Mouse (Mus musculus): Measurements from ENCODE around the gene Tnfrsf1b. TPM values are rescaled to one million over a fixed set of nuclear protein-coding genes. Genes with fewer than 3 reads are reported as not detected.

Tnfrsf1b gene
- total RNA-seq (2022), result 1 to 10 TPM; 4.6 to 7.7 (median 5.3) TPM

DNA sequence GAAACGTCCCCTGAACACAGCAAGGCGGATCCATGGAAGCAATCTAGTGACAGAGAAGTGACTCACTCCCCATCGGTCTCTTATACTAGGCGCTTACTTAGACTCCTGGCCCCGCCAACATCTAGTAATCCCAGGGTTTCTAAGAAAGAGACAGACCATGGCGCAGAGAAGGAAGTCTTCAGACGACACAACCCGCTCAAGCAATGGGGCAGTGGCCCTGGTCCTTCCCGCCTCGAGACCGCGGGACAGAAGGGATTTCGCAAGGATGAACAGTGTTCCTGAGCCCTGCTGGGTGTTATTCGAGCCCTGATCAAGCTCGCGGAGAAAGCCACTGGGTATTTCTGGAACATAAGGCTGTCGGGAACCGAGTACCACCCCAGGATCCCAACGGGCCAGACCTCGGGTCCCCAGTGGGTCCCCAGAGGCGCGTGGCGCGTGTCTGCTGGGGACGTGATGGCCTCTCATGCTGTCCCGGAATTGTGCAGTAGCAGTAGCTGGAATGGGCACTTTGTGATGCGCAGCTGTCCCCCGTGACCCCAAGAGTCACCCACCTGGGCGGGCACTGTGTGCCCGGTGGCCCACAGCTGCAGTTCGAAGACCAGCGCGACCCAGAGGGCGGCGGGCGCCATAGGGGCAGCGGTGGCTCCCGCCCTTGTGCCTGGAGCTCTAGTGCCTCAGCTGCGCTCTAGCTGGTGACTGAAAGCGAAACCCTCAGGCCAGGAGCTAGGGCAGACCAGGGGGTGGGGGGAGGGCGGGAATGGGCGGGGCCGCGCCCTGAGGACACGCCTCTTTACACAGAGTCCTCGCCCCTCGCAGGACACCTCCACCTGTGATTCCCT lies at the start of gene Tnfrsf1b:
Gene Tnfrsf1b, minus strand, starts transcription at position 698 of the 839 bp plus-strand sequence.
- DNase-seq (ENCODE audit: low spot score), result peak; percentile 75

DNA sequence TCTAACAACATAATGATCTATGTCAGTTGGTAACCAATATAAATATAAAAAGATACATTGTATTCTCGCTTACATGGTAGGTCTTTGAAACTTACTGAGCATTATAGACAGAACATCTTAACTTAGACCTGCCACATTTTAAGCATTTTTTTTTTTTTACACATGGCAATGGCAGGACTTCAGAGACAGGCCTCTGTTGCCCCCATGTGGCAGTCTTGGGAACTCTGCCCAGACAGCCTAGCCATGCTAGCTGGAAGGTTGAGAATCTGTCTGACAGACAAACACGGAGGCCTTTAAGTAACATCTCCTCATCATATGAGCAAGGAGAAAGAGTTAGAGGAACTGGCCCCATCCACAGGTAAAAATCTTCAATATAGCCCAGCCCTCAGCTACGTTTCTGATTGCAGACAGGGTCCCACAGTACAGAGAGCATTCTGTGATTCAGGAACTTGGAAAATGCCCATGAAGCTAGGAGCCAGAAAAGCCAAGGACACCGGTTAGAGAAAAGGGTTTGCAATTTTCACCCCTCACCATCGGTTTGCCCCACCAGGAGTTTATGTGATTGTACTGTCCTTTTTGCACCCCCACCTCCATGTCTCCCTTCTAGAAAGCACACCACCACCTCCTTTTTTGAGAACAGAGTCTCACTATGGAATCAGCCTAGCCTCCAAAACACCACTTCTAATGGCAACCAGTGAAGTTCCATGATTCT lies 49.1 kb upstream of the Tnfrsf1b start:
- peak; percentile 63 for DNase-seq (ENCODE audit: low spot score)

- DNase-seq (ENCODE audit: low spot score), result no peak
Observed at GRCm38 (mm10) chr4:145294588-145294987, 47.9 kb upstream of the Tnfrsf1b start.

GRCm38 (mm10) chr4:145286369-145287120 lies 39.9 kb upstream of the Tnfrsf1b start:
- DNase-seq (ENCODE audit: low spot score), result peak; percentile 85

GRCm38 (mm10) chr4:145284675-145285074 lies 38.0 kb upstream of the Tnfrsf1b start:
- no peak for DNase-seq (ENCODE audit: low spot score)

- DNase-seq (ENCODE audit: low spot score), result no peak
Observed at GRCm38 (mm10) chr4:145283441-145283840, 36.8 kb upstream of the Tnfrsf1b start.

GRCm38 (mm10) chr4:145280966-145281365 lies 34.3 kb upstream of the Tnfrsf1b start:
- no peak for DNase-seq (ENCODE audit: low spot score)

- DNase-seq (ENCODE audit: low spot score), result peak; percentile 48
Observed at GRCm38 (mm10) chr4:145278724-145279370, 32.2 kb upstream of the Tnfrsf1b start.

DNA sequence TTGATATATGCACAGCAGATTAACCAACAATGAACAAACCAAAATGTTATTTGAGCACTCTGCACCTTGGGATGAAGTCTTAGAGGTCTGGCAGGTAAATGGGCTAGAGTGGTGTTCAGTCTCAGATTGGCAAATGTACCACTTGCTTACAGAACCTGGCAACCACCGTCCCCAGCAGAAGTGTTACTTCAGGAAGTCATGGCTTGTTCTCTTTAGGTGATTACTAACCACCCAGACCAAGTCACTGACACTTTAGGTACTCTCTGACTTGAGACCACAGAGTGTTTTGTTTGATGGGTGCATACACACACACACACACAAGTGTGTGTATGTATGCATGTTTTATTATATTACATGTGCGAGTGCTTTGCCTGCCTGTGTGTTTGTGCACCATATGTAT lies 31.6 kb upstream of the Tnfrsf1b start:
- no peak for DNase-seq (ENCODE audit: low spot score)

DNA sequence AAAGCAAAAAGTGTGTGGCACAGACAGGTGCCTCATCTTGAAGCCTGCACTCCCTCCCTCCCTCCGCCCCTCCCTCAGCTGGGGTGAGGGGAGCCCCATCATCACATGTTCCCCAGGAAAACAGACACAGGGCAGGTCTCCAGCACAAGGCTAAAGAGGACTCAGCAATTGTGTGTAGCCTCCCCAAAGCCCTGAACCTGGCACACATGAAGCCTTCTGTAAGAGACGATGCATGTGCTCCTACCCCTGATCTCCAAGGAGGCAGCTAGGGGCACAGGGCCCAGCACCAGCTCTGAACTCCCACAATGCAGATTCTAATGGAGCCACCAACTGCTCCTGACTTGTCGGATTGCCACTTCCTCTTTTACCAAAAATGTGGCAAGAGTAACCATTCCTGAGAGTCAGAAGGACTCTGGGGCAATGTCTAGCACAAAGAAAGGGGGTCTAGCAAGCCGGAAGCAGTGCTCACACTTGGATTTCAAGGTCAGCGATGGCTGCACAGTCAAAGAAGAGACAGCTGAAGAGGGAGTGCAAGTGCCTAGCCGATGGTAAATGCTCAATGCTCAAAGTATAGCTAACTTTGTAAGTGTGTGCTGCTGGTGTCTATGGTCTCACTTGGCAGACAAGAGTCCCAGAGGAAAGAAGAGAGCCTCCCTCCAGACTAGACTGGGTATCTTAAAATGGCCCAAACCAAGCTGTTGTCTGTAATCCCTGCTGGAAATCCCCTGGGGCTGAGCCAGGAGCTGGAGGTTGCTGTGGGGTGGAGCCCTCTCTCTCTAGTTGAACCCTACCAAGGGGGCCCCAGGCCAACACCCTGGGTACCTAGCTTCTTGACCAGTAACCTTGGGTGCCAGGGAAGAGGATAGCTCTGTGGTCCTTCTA lies 29.9 kb upstream of the Tnfrsf1b start:
- DNase-seq (ENCODE audit: low spot score), result no peak

GRCm38 (mm10) chr4:145274887-145275286 lies 28.2 kb upstream of the Tnfrsf1b start:
- DNase-seq (ENCODE audit: low spot score), result no peak

- no peak for DNase-seq (ENCODE audit: low spot score)
Observed at GRCm38 (mm10) chr4:145273923-145274322, 27.3 kb upstream of the Tnfrsf1b start.

- peak; percentile 65 for DNase-seq (ENCODE audit: low spot score)
Observed at GRCm38 (mm10) chr4:145272763-145273162, 26.1 kb upstream of the Tnfrsf1b start.

GRCm38 (mm10) chr4:145271634-145272033 lies 25.0 kb upstream of the Tnfrsf1b start:
- no peak for DNase-seq (ENCODE audit: low spot score)

DNA sequence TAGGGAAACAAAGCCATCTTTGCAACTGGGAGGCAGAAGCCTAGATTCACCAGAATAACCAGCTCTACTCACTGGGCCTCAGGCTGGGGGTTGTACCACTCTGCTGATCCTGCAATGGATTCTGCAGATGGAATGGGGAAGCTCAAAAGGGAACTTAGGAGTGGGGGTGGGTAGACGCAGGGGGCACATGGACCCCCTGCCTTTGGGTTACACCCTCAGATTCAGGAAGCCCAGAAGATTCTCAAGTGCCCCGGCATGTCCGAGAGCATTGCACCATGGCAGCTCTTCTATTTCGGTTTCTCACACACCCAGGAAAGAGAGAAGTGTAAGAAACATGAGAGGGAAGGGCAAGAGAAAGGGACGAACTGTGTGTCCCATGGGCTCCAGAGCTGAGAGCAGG lies 23.5 kb upstream of the Tnfrsf1b start:
- no peak for DNase-seq (ENCODE audit: low spot score)

DNA sequence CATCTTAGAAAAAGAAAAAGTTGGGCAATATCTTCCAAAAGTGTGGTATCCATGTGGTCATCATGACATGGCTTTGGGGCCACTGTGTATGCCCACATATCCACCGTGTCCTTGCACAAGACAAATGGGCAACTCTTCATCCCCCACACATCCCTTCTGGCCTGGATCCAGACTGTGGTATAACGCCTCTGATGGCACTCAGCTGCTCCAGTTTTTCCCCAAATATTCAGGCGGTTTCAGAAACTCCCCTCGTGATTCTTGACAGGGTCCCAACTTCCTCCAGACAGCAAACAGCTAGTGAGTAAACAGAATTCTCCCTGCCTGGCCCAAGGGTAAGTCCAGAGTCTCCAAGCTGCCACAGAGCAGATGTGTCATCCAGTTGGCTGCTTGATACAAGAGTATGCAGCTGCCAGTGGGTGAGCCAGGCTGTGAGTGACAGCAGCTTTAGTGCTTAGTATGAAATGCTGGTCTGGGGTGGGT lies 21.0 kb upstream of the Tnfrsf1b start:
- no peak for DNase-seq (ENCODE audit: low spot score)

DNA sequence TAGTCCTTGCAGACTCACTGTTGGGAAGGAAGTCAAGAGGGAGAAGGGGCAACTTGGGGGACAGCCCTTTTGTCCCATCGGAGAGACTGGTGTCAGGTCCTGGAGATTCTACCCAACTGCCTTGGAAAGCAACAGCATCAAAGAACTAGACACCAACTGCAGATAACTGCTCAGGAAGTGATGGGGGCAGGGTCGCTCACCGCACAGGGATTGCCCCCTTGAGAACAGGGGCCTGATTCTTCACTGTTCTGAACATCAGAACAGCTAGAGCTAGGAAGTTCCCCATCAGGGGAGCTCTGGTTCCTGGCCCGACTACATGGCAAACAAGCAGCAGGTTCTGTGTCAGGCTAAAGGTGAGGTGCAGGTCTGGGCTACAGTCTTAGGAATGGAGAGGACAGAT lies 19.8 kb upstream of the Tnfrsf1b start:
- no peak for DNase-seq (ENCODE audit: low spot score)

DNA sequence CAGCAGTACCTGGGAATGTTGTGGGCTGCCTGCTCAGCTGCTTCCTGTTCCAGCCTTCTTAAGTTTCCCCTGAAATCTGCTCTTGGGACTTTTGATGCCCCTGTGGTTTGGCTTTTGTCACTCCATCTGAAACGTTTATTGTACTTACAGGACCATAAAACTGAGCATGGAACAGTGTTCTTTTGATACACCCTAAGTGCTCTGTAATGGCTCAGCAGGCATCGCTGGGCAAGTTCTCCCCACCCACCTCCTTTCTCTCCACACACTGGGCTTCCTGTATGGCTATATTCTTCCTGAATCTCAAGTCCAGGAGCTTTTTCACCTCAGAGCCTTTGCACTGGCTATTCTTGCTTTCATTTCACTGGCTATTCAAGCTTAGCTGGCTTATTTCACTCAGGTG lies 18.1 kb upstream of the Tnfrsf1b start:
- no peak for DNase-seq (ENCODE audit: low spot score)

GRCm38 (mm10) chr4:145263583-145263982 lies 16.9 kb upstream of the Tnfrsf1b start:
- no peak for DNase-seq (ENCODE audit: low spot score)

GRCm38 (mm10) chr4:145260802-145261201 lies 14.1 kb upstream of the Tnfrsf1b start:
- DNase-seq (ENCODE audit: low spot score), result no peak
